Mouse (Mus musculus) liver, postnatal 0 days (tissue): ENCODE data around the gene Hdac9. TPM values are rescaled to one million over a fixed set of nuclear protein-coding genes. Genes with fewer than 3 reads are reported as not detected.

Experiments
- ATAC-seq: fragments of 200-750 bp; cut with Nextera tagmentation; 2 replicates; pipeline ENCODE4 v1.8.0; 2017; ENCODE audit warnings: mild to moderate bottlenecking, moderate library complexity
- DNase-seq: peaks from one replicate; pipeline ENCODE4 v3.0.0-alpha.2; 2016
- H3K27ac ChIP-seq: fragments of 300-500 bp; sonication (generic); 2 replicates; pipeline ENCODE4 v1.5.1; 2014; ENCODE audit warnings: antibody characterized with exemption, moderate library complexity, mild to moderate bottlenecking, low read depth
- H3K27me3 ChIP-seq: fragments of 300-500 bp; sonication (generic); 2 replicates; pipeline ENCODE4 v1.6.1; 2014; ENCODE audit warnings: low read length, control low read depth, mixed read lengths; ENCODE audit not compliant: insufficient read depth
- H3K36me3 ChIP-seq: fragments of 300-500 bp; sonication (generic); replicated peaks from 2 replicates; pipeline ENCODE4 v1.6.1; 2014; ENCODE audit warnings: mild to moderate bottlenecking, control low read depth, low read length, moderate library complexity, mixed read lengths; ENCODE audit not compliant: insufficient read depth
- H3K4me1 ChIP-seq: fragments of 300-500 bp; sonication (generic); 2 replicates; pipeline ENCODE4 v1.6.1; 2014; ENCODE audit warnings: antibody characterized with exemption, mild to moderate bottlenecking, control low read depth; ENCODE audit not compliant: insufficient read depth
- H3K4me2 ChIP-seq: fragments of 300-500 bp; sonication (generic); 2 replicates; pipeline ENCODE4 v1.6.1; 2014; ENCODE audit warnings: low read depth, mild to moderate bottlenecking, low read length, moderate library complexity, mixed read lengths
- H3K4me3 ChIP-seq: fragments of 300-500 bp; sonication (generic); 2 replicates; pipeline ENCODE4 v1.5.1; 2014; ENCODE audit warnings: low read depth, low read length
- H3K9ac ChIP-seq: fragments of 300-500 bp; sonication (generic); replicated peaks from 2 replicates; pipeline ENCODE4 v1.6.1; 2014; ENCODE audit warnings: mild to moderate bottlenecking, moderate library complexity
- H3K9me3 ChIP-seq: fragments of 300-500 bp; sonication (generic); 2 replicates; pipeline ENCODE4 v1.6.1; 2016; ENCODE audit warnings: mild to moderate bottlenecking, control low read depth, low read length, mixed read lengths
- CTCF ChIP-seq: sonication (generic); IDR thresholded peaks from 2 replicates; pipeline ENCODE4 v1.5.1; 2016; ENCODE audit warnings: antibody characterized with exemption, low read depth
- EP300 ChIP-seq: IDR thresholded peaks from 2 replicates; pipeline ENCODE4 v1.6.1; 2016; ENCODE audit warnings: antibody characterized with exemption, low read depth, mild to moderate bottlenecking
- WGBS: fragments of 180-500 bp; shearing (Covaris S2); extraction: QIAGEN DNeasy Blood & Tissue Kit; methylation state at CpG from one replicate; pipeline ENCODE4 v1.1.7; 2014; ENCODE audit not compliant: insufficient replicate concordance; 5-methylcytosine and 5-hydroxymethylcytosine counted together
- polyA plus RNA-seq: library from polyadenylated mRNA; unstranded; fragments of >200 nt; fragmentation: Nextera tagmentation; extraction: Ambion mirVana; gene quantifications from 2 replicates; pipeline ENCODE4 v1.2.1, GENCODE M21; 2015

Gene Hdac9
- polyA plus RNA-seq, 1 experiment from 2014 or later, result 1.3 TPM

DNA sequence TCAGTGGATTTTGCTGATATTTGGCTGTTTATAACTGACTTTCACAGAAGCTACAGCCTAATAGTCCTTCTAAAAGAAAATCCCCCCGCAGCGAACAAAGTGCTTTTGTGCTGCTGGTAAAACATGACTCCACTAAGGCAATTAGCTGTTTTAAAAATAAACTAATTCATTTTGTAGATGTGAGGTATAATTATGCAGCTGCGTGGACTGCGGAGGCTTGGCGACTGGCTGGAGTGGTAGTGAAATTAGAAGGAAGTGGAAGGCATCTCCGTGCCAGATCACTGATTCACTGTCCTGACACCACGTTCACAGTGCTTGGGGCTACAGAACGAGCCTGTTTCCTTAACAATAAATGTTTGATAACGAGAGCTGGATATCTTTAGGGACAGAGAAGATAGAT lies 366.6 kb downstream of the Hdac9 start:
- Histone ChIP-seq H3K27me3 (no peaks in the 10 kb centered on the region), H3K4me1 (no peaks in the 10 kb centered on the region), H3K36me3 (no peaks in the 10 kb centered on the region), H3K4me2 (no peak overlapping the region), H3K4me3 (no peak overlapping the region), H3K27ac (no peak overlapping the region), H3K9me3 (no peaks in the 10 kb centered on the region), H3K9ac (no peak overlapping the region)
- DNase-seq (no peak), ATAC-seq (no peak)
- WGBS, result 65% methylated on average over 9 of the region's 9 CpGs
- no peak for TF ChIP-seq EP300
- no peak for TF ChIP-seq CTCF

DNA sequence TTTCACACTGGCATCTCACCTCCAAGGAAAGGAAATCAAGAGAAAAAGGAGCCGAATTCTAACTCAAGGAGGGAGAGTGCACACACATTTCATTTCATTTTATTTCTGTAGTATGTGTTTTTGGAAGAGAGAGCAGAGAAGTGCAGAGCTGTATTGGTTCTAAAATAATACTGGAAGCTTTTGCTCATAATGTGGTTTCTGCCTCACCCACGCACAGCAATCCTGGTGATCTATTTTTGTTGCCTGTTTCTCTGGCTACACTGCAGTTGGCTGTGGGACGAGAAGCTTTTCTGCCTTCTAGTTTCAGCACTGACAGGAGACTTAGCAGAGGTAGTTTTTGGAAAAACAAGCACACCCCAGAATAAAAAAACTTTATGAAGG lies 387.7 kb downstream of the Hdac9 start:
- Histone ChIP-seq H3K9ac (no peak overlapping the region), H3K4me3 (no peak overlapping the region), H3K36me3 (no peaks in the 10 kb centered on the region), H3K27me3 (no peaks in the 10 kb centered on the region), H3K27ac (no peak overlapping the region), H3K4me2 (no peak overlapping the region), H3K9me3 (no peaks in the 10 kb centered on the region), H3K4me1 (no peaks in the 10 kb centered on the region)
- DNase-seq, result no peak
- no peak for ATAC-seq
- WGBS, result 43% methylated on average over 3 of the region's 3 CpGs
- no peak for TF ChIP-seq EP300
- no peak for TF ChIP-seq CTCF

DNA sequence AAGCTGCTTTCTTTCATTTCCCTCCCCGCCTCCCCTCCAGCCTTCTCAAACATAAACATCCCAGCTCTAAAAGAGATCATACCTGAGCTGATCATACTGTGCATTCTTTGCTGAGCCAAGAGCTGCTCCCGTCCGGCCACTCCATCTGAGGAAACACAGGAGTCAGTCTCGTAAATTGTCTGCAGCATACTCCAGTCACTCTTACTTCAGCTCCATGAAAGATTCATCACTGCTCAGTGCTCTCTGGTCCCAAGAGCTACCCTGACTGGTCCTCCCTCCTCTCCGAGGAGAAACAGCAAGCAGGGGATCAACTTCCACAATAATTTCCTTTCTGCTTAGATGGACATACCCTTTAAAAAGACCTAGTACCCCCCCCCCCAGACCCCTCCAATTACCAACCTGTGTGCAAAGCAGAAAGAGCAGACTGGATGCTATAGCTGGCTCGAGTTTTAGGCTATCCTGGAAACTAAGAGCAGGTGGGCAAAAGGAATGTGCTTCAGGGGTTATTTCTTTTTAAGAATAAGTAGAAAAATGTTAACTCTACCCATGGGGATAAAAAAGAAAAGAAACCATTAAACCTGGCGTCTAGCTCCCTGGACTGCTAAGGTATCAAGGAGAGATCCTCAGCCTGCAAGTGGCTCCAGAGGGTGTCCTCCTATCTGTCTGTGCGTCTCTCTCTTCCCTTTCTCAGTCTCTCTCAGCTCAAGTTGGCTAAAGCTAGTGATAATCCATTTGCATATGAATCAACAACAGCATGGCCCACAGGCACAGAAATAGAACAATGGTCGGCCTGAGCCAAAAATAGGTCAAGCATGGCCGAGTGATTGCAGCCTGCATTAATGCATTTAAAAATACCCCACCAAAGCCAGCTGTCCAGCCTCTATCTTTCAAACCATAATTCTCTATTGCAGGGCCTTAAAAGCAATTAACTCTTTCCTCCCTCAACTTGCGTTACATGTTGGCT lies 388.4 kb downstream of the Hdac9 start:
- TF ChIP-seq EP300, result no peak
- Histone ChIP-seq H3K36me3 (no peaks in the 10 kb centered on the region), H3K27ac (no peak overlapping the region), H3K9ac (no peak overlapping the region), H3K4me3 (no peak overlapping the region), H3K4me1 (no peaks in the 10 kb centered on the region), H3K27me3 (no peaks in the 10 kb centered on the region), H3K9me3 (no peaks in the 10 kb centered on the region), H3K4me2 (peak overlapping the region; percentile 4; the same call in 1 of the 2 replicates)
- DNase-seq, result no peak
- 52% methylated on average over 11 of the region's 11 CpGs for WGBS
- ATAC-seq, result no peak

GRCm38 (mm10) chr12:34527761-34528160 lies 389.1 kb downstream of the Hdac9 start:
- Histone ChIP-seq H3K4me2 (no peak overlapping the region; the same call in 1 of the 2 replicates), H3K9ac (no peak overlapping the region), H3K36me3 (no peaks in the 10 kb centered on the region), H3K27ac (no peak overlapping the region), H3K9me3 (no peaks in the 10 kb centered on the region), H3K4me1 (no peaks in the 10 kb centered on the region), H3K4me3 (no peak overlapping the region), H3K27me3 (no peaks in the 10 kb centered on the region)
- no peak for TF ChIP-seq CTCF
- no peak for TF ChIP-seq EP300
- ATAC-seq (no peak), DNase-seq (no peak)
- WGBS, result 70% methylated on average over 4 of the region's 4 CpGs

DNA sequence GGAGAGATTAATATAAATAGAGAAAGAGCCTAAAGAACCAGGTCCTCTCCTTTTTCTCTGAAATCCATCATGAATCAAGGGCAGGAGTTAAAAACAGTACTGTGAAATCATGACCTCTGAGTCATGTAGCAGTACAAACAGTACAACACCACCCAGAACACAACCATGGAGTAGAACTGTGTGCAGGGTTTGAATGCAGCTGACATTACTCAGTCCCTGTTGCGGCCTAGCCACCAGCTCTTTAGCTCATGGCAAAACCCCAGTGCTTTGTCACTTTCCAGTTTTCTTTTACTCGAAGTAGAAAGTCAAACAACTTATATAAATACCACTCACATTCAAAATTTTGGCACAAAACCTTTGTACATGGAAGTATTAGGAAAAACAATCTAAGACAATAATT lies 395.4 kb downstream of the Hdac9 start:
- TF ChIP-seq CTCF (no peak), EP300 (no peak)
- Histone ChIP-seq H3K36me3 (no peaks in the 10 kb centered on the region), H3K4me3 (no peak overlapping the region), H3K4me2 (no peak overlapping the region), H3K9me3 (no peaks in the 10 kb centered on the region), H3K27me3 (no peaks in the 10 kb centered on the region), H3K9ac (no peak overlapping the region), H3K4me1 (no peaks in the 10 kb centered on the region), H3K27ac (no peak overlapping the region)
- no peak for DNase-seq
- ATAC-seq, result no peak
- 57% methylated on average over 2 of the region's 2 CpGs for WGBS

DNA sequence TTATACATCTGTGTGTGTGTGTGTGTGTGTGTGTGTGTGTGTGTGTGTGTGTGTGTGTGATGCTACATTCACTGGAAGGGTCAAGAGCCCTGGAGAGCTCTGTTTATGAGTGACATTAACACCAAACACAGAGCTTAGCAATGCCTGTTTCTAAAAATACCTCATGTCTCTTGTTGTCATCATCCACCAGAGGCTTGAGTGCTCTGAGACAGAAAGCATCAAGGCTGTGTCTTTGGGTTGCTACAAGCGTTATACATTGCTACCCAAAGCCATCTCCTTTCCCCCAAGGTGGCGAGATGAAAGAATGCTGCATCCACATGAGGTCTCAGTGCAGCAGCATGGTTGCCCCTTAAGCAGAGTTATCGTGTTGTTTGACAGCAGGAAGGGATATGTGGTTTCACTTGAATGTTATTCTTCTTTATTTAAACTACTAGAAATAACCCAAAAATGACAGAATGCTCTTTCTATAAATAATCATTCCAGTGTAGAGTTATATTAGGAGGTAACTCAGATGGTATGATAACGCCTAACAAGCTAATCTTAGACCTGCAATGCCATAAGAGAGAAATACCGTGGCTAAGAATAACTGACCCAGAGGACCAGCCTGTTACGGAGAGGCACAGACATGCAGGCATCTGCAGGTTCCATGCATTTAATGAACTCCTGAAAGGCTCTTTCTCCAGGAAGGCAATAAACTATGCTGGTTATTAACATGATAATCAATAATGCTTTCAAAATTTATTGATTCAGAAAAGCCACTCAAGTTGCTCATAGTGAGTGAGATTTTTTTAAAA lies 399.9 kb downstream of the Hdac9 start:
- WGBS, result 40% methylated on average over 6 of the region's 6 CpGs
- Histone ChIP-seq H3K4me3 (no peak overlapping the region), H3K4me1 (no peaks in the 10 kb centered on the region), H3K9ac (no peak overlapping the region), H3K4me2 (no peak overlapping the region), H3K9me3 (no peaks in the 10 kb centered on the region), H3K27me3 (no peaks in the 10 kb centered on the region), H3K27ac (no peak overlapping the region), H3K36me3 (no peaks in the 10 kb centered on the region)
- TF ChIP-seq EP300 (no peak), CTCF (no peak)
- DNase-seq, result no peak
- ATAC-seq, result no peak
